Mouse (Mus musculus): ENCODE measurements at regions not wholly inside any gene's neighbourhood (a gene's known extent, or its start where the extent isn't known, plus 50 kb on each side); places are given as distances from the start of the nearest gene placed in this dataset.

- Histone ChIP-seq H3K9ac (ENCODE audit: low read depth, low read length, severe bottlenecking) (no peak overlapping the region), H3K36me3 (ENCODE audit: control insufficient read depth, insufficient read depth, low read length) (no peaks in the 10 kb centered on the region), H3K4me1 (ENCODE audit: control insufficient read depth, insufficient read depth, low read length) (no peaks in the 10 kb centered on the region), H3K9me3 (ENCODE audit: control insufficient read depth, low read length) (peaks cover under 1% of the 10 kb centered on the region; the same call in 1 of the 2 replicates), H3K27me3 (ENCODE audit: control insufficient read depth, insufficient read depth, low read length) (no peaks in the 10 kb centered on the region), H3K27ac (replicated peaks; ENCODE audit: low read depth, low read length) (no peak overlapping the region), H3K4me3 (replicated peaks; ENCODE audit: low read length) (no peak overlapping the region), H3K4me2 (replicated peaks; ENCODE audit: low read depth, low read length, severe bottlenecking) (no peak overlapping the region)
- WGBS, result 71% methylated on average over 4 of the region's 4 CpGs
- no peak for ATAC-seq (ENCODE audit: low FRiP score, low read depth)
- DNase-seq (ENCODE audit: low spot score), result no peak
- no peak for TF ChIP-seq POLR2A (IDR thresholded peaks at IDR 0.05; ENCODE audit: borderline replicate concordance, extremely low read depth, insufficient read depth, insufficient read length)
Observed at GRCm38 (mm10) chr5:127057770-127058169, 183.8 kb upstream of the Tmem132c start.

GRCm38 (mm10) chr5:127074327-127074726, 167.3 kb upstream of the Tmem132c start:
- 66% methylated on average over 4 of the region's 4 CpGs for WGBS
- Histone ChIP-seq H3K4me2 (replicated peaks; ENCODE audit: low read depth, low read length, severe bottlenecking) (no peak overlapping the region), H3K9ac (ENCODE audit: low read depth, low read length, severe bottlenecking) (no peak overlapping the region), H3K27ac (replicated peaks; ENCODE audit: low read depth, low read length) (no peak overlapping the region), H3K27me3 (ENCODE audit: control insufficient read depth, insufficient read depth, low read length) (no peaks in the 10 kb centered on the region), H3K36me3 (ENCODE audit: control insufficient read depth, insufficient read depth, low read length) (no peaks in the 10 kb centered on the region), H3K9me3 (ENCODE audit: control insufficient read depth, low read length) (no peaks in the 10 kb centered on the region), H3K4me3 (replicated peaks; ENCODE audit: low read length) (no peak overlapping the region), H3K4me1 (ENCODE audit: control insufficient read depth, insufficient read depth, low read length) (no peaks in the 10 kb centered on the region)
- no peak for ATAC-seq (ENCODE audit: low FRiP score, low read depth)
- TF ChIP-seq POLR2A (IDR thresholded peaks at IDR 0.05; ENCODE audit: borderline replicate concordance, extremely low read depth, insufficient read depth, insufficient read length), result no peak
- DNase-seq (ENCODE audit: low spot score), result no peak

Measured in limb, embryonic 14.5 days (tissue).